Mouse (Mus musculus) heart, adult 2 months (tissue): ENCODE measurements around the gene Ahdc1. TPM values are rescaled to one million over a fixed set of nuclear protein-coding genes. Genes with fewer than 3 reads are reported as not detected.

ENCODE experiments used
- DNase-seq, 2 experiments: peaks; one replicate each; pipeline ENCODE4 v3.0.0; 2021
- H3K27ac ChIP-seq: fragments of 200-600 bp; 2 replicates; pipeline ENCODE4 v1.8.1; 2022
- H3K27me3 ChIP-seq: fragments of 200-500 bp; 2 replicates; pipeline ENCODE4 v1.6.1; 2012; ENCODE audit warnings: mild to moderate bottlenecking, low read length, inconsistent platforms, mixed read lengths; ENCODE audit not compliant: control insufficient read depth, insufficient read depth
- H3K36me3 ChIP-seq: fragments of 200-500 bp; 2 replicates; pipeline ENCODE4 v1.6.1; 2012; ENCODE audit warnings: low read length, inconsistent platforms; ENCODE audit not compliant: control insufficient read depth, insufficient read depth
- H3K4me1 ChIP-seq: fragments of 200-500 bp; 2 replicates; pipeline ENCODE4 v1.6.1; 2011; ENCODE audit warnings: low read length; ENCODE audit not compliant: control insufficient read depth, insufficient read depth
- H3K4me3 ChIP-seq: fragments of 200-600 bp; 2 replicates; pipeline ENCODE4 v1.8.1; 2022
- H3K79me2 ChIP-seq: fragments of 200-500 bp; replicated peaks from 2 replicates; pipeline ENCODE4 v1.6.1; 2012; ENCODE audit warnings: mild to moderate bottlenecking, inconsistent platforms, low read length, moderate library complexity, mixed read lengths; ENCODE audit not compliant: control insufficient read depth, insufficient read depth
- H3K9ac ChIP-seq: fragments of 200-500 bp; 2 replicates; pipeline ENCODE4 v1.6.1; 2012; ENCODE audit warnings: low read depth, mild to moderate bottlenecking, control low read depth, inconsistent platforms, low read length, mixed read lengths
- CTCF ChIP-seq: fragments of 200-600 bp; IDR thresholded peaks from 2 replicates; pipeline ENCODE4 v1.8.1; 2022; ENCODE audit warnings: antibody characterized with exemption, mild to moderate bottlenecking, moderate library complexity
- EP300 ChIP-seq: fragments of 200-500 bp; IDR thresholded peaks from 2 replicates; pipeline ENCODE4 v1.6.1; 2011; ENCODE audit warnings: low read depth, low read length, control low read depth; ENCODE audit not compliant: insufficient read depth
- POLR2A ChIP-seq: fragments of 200-500 bp; IDR thresholded peaks from 2 replicates; pipeline ENCODE4 v1.6.1; 2011; ENCODE audit warnings: mild to moderate bottlenecking, low read depth, low read length, control low read depth; ENCODE audit not compliant: insufficient read depth
- WGBS: fragments of 180-500 bp; shearing (Covaris S2); methylation state at CpG from one replicate; pipeline ENCODE4 v1.1.7; 2018; 5-methylcytosine and 5-hydroxymethylcytosine counted together
- intact Hi-C: fragments of 180-260 bp; cut with DNase I; formaldehyde crosslinking; loops from one replicate; pipeline ENCODE4 v1.15.1; 2025
- polyA plus RNA-seq: library from polyadenylated mRNA; depleted of rRNA; stranded (reverse); fragments of >200 nt; gene quantifications from 2 replicates; pipeline ENCODE4 v1.2.3, GENCODE M21; 2012
- total RNA-seq, 2 experiments: library from RNA; stranded (reverse); gene quantifications; 2 replicates each; pipeline ENCODE4 v1.2.3; 2021

Ahdc1 gene
- total and polyA plus RNA-seq, 3 experiments = 21.8 to 50.9 (median 42.6) TPM

- H3K4me1 ChIP-seq = peaks cover 17% of the 10 kb centered on the region
- TF ChIP-seq EP300 = no peak
- no peak for TF ChIP-seq POLR2A
- no peak for TF ChIP-seq CTCF
- H3K4me3 ChIP-seq = no peak overlapping the region
- H3K27me3 ChIP-seq = no peaks in the 10 kb centered on the region
- DNase-seq = no peak
- WGBS = 82% methylated on average over 9 of the region's 9 CpGs
- H3K79me2 ChIP-seq = no peaks in the 10 kb centered on the region
- H3K36me3 ChIP-seq = no peaks in the 10 kb centered on the region
- intact Hi-C loops = no loop called here
- H3K27ac ChIP-seq = no peak overlapping the region
- H3K9ac ChIP-seq = no peak overlapping the region
Measured at GRCm38 (mm10) chr4:133101751-133102150, 90.7 kb downstream of the Ahdc1 start.

- Histone ChIP-seq H3K4me1 (peaks cover 26% of the 10 kb centered on the region), H3K79me2 (no peaks in the 10 kb centered on the region), H3K27me3 (no peaks in the 10 kb centered on the region), H3K4me3 (no peak overlapping the region), H3K27ac (peak overlapping the region; percentile 51), H3K36me3 (no peaks in the 10 kb centered on the region), H3K9ac (0 out of 2 replicates have a peak overlapping the region, but pooled peaks have one; percentile 14)
- intact Hi-C loops = no loop called here
- 28% methylated on average over 14 of the region's 16 CpGs for WGBS
- TF ChIP-seq POLR2A (no peak), EP300 (0 out of 2 replicates have a peak, but pooled peaks have one; percentile 12), CTCF (no peak)
- no peak for DNase-seq
Measured at GRCm38 (mm10) chr4:133103525-133104193, 92.6 kb downstream of the Ahdc1 start.

GRCm38 (mm10) chr4:133104194-133104569 lies 93.1 kb downstream of the Ahdc1 start:
- intact Hi-C loops = no loop called here
- H3K27ac ChIP-seq = peak overlapping the region; percentile 42
- H3K27me3 ChIP-seq = no peaks in the 10 kb centered on the region
- no peaks in the 10 kb centered on the region for H3K79me2 ChIP-seq
- H3K4me3 ChIP-seq = no peak overlapping the region
- 31% methylated on average over 10 of the region's 10 CpGs for WGBS
- no peaks in the 10 kb centered on the region for H3K36me3 ChIP-seq
- TF ChIP-seq CTCF (no peak), EP300 (no peak), POLR2A (no peak)
- H3K9ac ChIP-seq = peak overlapping the region; percentile 14; the same call in 1 of the 2 replicates
- no peak for DNase-seq
- peaks cover 30% of the 10 kb centered on the region for H3K4me1 ChIP-seq

- H3K27me3 ChIP-seq = no peaks in the 10 kb centered on the region
- no peaks in the 10 kb centered on the region for H3K36me3 ChIP-seq
- no peak overlapping the region for H3K9ac ChIP-seq
- TF ChIP-seq CTCF (no peak), POLR2A (no peak), EP300 (no peak)
- 96% methylated on average over 7 of the region's 7 CpGs for WGBS
- no peak overlapping the region for H3K4me3 ChIP-seq
- H3K79me2 ChIP-seq = no peaks in the 10 kb centered on the region
- peak overlapping the region; percentile 12; the same call in 1 of the 2 replicates for H3K27ac ChIP-seq
- no peak for DNase-seq
- intact Hi-C loops = no loop called here
- peaks cover 31% of the 10 kb centered on the region for H3K4me1 ChIP-seq
Measured at GRCm38 (mm10) chr4:133106691-133107090, 95.6 kb downstream of the Ahdc1 start.

- H3K79me2 ChIP-seq = no peaks in the 10 kb centered on the region
- no peaks in the 10 kb centered on the region for H3K27me3 ChIP-seq
- H3K4me3 ChIP-seq = no peak overlapping the region
- peak; percentile 38 for TF ChIP-seq CTCF
- TF ChIP-seq EP300 = peak; percentile 54; the same call in 1 of the 2 replicates
- TF ChIP-seq POLR2A = 0 out of 2 replicates have a peak, but pooled peaks have one; percentile 22
- H3K27ac ChIP-seq = peak overlapping the region; percentile 90
- H3K9ac ChIP-seq = no peak overlapping the region
- peak; percentile 71 to 78 for DNase-seq
- H3K36me3 ChIP-seq = no peaks in the 10 kb centered on the region
- intact Hi-C loops = no loop called here
- WGBS = 29% methylated on average over 13 of the region's 13 CpGs
- peaks cover 28% of the 10 kb centered on the region for H3K4me1 ChIP-seq
Measured at GRCm38 (mm10) chr4:133107788-133108281, 96.8 kb downstream of the Ahdc1 start.
